Mouse (Mus musculus): ENCODE results near the gene Wdr45. TPM values are rescaled to one million over a fixed set of nuclear protein-coding genes. Genes with fewer than 3 reads are reported as not detected.

Wdr45 gene
- polyA plus RNA-seq, 1 experiment from 2014 or later: 25.8 TPM

- Histone ChIP-seq H3K27me3 (replicated peaks; ENCODE audit: control insufficient read depth, insufficient read depth, low read length) (no peaks in the 10 kb centered on the region), H3K9me3 (ENCODE audit: control insufficient read depth, low read length) (no peaks in the 10 kb centered on the region), H3K4me2 (ENCODE audit: low read depth, low read length) (peak within 1 kb of the TSS; percentile 52), H3K4me1 (ENCODE audit: control insufficient read depth, insufficient read depth, low read length) (0 out of 2 replicates have a peak, but pooled peaks cover 3% of the 10 kb centered on the region), H3K4me3 (ENCODE audit: low read length) (peak within 1 kb of the TSS; percentile 53), H3K36me3 (ENCODE audit: control insufficient read depth, insufficient read depth, low read length) (no peaks in the 10 kb centered on the region), H3K27ac (ENCODE audit: low read length) (peak within 1 kb of the TSS; percentile 77), H3K9ac (ENCODE audit: low read depth, low read length) (peak within 1 kb of the TSS; percentile 53)
- 12% methylated on average over 42 of the region's 42 CpGs for WGBS
- peak; percentile 95 for ATAC-seq
Observed at GRCm38 (mm10) chrX:7728215-7728921, 14.2 kb downstream of the Wdr45 start, which contains the start of gene Praf2. Praf2 (plus strand) TSS chrX:7728439.

- Histone ChIP-seq H3K27ac (ENCODE audit: low read length) (no peak overlapping the region), H3K36me3 (ENCODE audit: control insufficient read depth, insufficient read depth, low read length) (no peaks in the 10 kb centered on the region), H3K4me3 (ENCODE audit: low read length) (peak overlapping the region; percentile 53), H3K4me2 (ENCODE audit: low read depth, low read length) (peak overlapping the region; percentile 52), H3K9me3 (ENCODE audit: control insufficient read depth, low read length) (no peaks in the 10 kb centered on the region), H3K9ac (ENCODE audit: low read depth, low read length) (peak overlapping the region; percentile 48), H3K27me3 (replicated peaks; ENCODE audit: control insufficient read depth, insufficient read depth, low read length) (no peaks in the 10 kb centered on the region), H3K4me1 (ENCODE audit: control insufficient read depth, insufficient read depth, low read length) (0 out of 2 replicates have a peak, but pooled peaks cover 3% of the 10 kb centered on the region)
- peak; percentile 45 for ATAC-seq
- WGBS: 37% methylated on average over 4 of the region's 4 CpGs
Observed at GRCm38 (mm10) chrX:7728922-7729265, 14.8 kb downstream of the Wdr45 start.

- peak; percentile 54 for ATAC-seq
- no peak overlapping the region for H3K9ac ChIP-seq (ENCODE audit: low read depth, low read length)
- no peaks in the 10 kb centered on the region for H3K4me1 ChIP-seq (ENCODE audit: control insufficient read depth, insufficient read depth, low read length)
- H3K36me3 ChIP-seq (ENCODE audit: control insufficient read depth, insufficient read depth, low read length): no peaks in the 10 kb centered on the region
- H3K4me2 ChIP-seq (ENCODE audit: low read depth, low read length): no peak overlapping the region
- H3K27me3 ChIP-seq (replicated peaks; ENCODE audit: control insufficient read depth, insufficient read depth, low read length): no peaks in the 10 kb centered on the region
- H3K4me3 ChIP-seq (ENCODE audit: low read length): no peak overlapping the region
- H3K27ac ChIP-seq (ENCODE audit: low read length): no peak overlapping the region
- WGBS: 43% methylated on average over 23 of the region's 26 CpGs
- H3K9me3 ChIP-seq (ENCODE audit: control insufficient read depth, low read length): no peaks in the 10 kb centered on the region
Observed at GRCm38 (mm10) chrX:7733571-7734156, 19.5 kb downstream of the Wdr45 start.

GRCm38 (mm10) chrX:7739336-7740081, 25.4 kb downstream of the Wdr45 start:
- Histone ChIP-seq H3K27me3 (replicated peaks; ENCODE audit: control insufficient read depth, insufficient read depth, low read length) (no peaks in the 10 kb centered on the region), H3K4me3 (ENCODE audit: low read length) (no peak overlapping the region), H3K4me2 (ENCODE audit: low read depth, low read length) (0 out of 2 replicates have a peak overlapping the region, but pooled peaks have one; percentile 12), H3K9me3 (ENCODE audit: control insufficient read depth, low read length) (no peaks in the 10 kb centered on the region), H3K27ac (ENCODE audit: low read length) (peak overlapping the region; percentile 70), H3K9ac (ENCODE audit: low read depth, low read length) (peak overlapping the region; percentile 29; the same call in 1 of the 2 replicates), H3K36me3 (ENCODE audit: control insufficient read depth, insufficient read depth, low read length) (no peaks in the 10 kb centered on the region), H3K4me1 (ENCODE audit: control insufficient read depth, insufficient read depth, low read length) (no peaks in the 10 kb centered on the region)
- 53% methylated on average over 14 of the region's 14 CpGs for WGBS
- ATAC-seq: peak; percentile 82

GRCm38 (mm10) chrX:7740082-7740819, 26.1 kb downstream of the Wdr45 start:
- ATAC-seq: peak; percentile 78
- no peaks in the 10 kb centered on the region for H3K9me3 ChIP-seq (ENCODE audit: control insufficient read depth, low read length)
- H3K27me3 ChIP-seq (replicated peaks; ENCODE audit: control insufficient read depth, insufficient read depth, low read length): no peaks in the 10 kb centered on the region
- H3K9ac ChIP-seq (ENCODE audit: low read depth, low read length): no peak overlapping the region
- WGBS: 43% methylated on average over 10 of the region's 10 CpGs
- H3K4me1 ChIP-seq (ENCODE audit: control insufficient read depth, insufficient read depth, low read length): no peaks in the 10 kb centered on the region
- 0 out of 2 replicates have a peak overlapping the region, but pooled peaks have one; percentile 12 for H3K4me2 ChIP-seq (ENCODE audit: low read depth, low read length)
- peak overlapping the region; percentile 70 for H3K27ac ChIP-seq (ENCODE audit: low read length)
- peak overlapping the region; percentile 22; the same call in 1 of the 2 replicates for H3K4me3 ChIP-seq (ENCODE audit: low read length)
- H3K36me3 ChIP-seq (ENCODE audit: control insufficient read depth, insufficient read depth, low read length): no peaks in the 10 kb centered on the region

GRCm38 (mm10) chrX:7741103-7741502, 27.0 kb downstream of the Wdr45 start:
- Histone ChIP-seq H3K9me3 (ENCODE audit: control insufficient read depth, low read length) (no peaks in the 10 kb centered on the region), H3K4me3 (ENCODE audit: low read length) (peak overlapping the region; percentile 22; the same call in 1 of the 2 replicates), H3K4me2 (ENCODE audit: low read depth, low read length) (no peak overlapping the region), H3K36me3 (ENCODE audit: control insufficient read depth, insufficient read depth, low read length) (no peaks in the 10 kb centered on the region), H3K27ac (ENCODE audit: low read length) (peak overlapping the region; percentile 70; the same call in 1 of the 2 replicates), H3K27me3 (replicated peaks; ENCODE audit: control insufficient read depth, insufficient read depth, low read length) (no peaks in the 10 kb centered on the region), H3K9ac (ENCODE audit: low read depth, low read length) (no peak overlapping the region), H3K4me1 (ENCODE audit: control insufficient read depth, insufficient read depth, low read length) (no peaks in the 10 kb centered on the region)
- 58% methylated on average over 5 of the region's 5 CpGs for WGBS
- no peak for ATAC-seq

- no peaks in the 10 kb centered on the region for H3K36me3 ChIP-seq (ENCODE audit: control insufficient read depth, insufficient read depth, low read length)
- H3K4me1 ChIP-seq (ENCODE audit: control insufficient read depth, insufficient read depth, low read length): no peaks in the 10 kb centered on the region
- H3K4me3 ChIP-seq (ENCODE audit: low read length): no peak overlapping the region
- H3K27me3 ChIP-seq (replicated peaks; ENCODE audit: control insufficient read depth, insufficient read depth, low read length): no peaks in the 10 kb centered on the region
- H3K27ac ChIP-seq (ENCODE audit: low read length): no peak overlapping the region
- no peak overlapping the region for H3K9ac ChIP-seq (ENCODE audit: low read depth, low read length)
- H3K4me2 ChIP-seq (ENCODE audit: low read depth, low read length): no peak overlapping the region
- WGBS: 62% methylated on average over 5 of the region's 5 CpGs
- no peaks in the 10 kb centered on the region for H3K9me3 ChIP-seq (ENCODE audit: control insufficient read depth, low read length)
- ATAC-seq: no peak
Observed at GRCm38 (mm10) chrX:7743470-7743869, 29.3 kb downstream of the Wdr45 start.

- H3K9ac ChIP-seq (ENCODE audit: low read depth, low read length): no peak overlapping the region
- no peaks in the 10 kb centered on the region for H3K27me3 ChIP-seq (replicated peaks; ENCODE audit: control insufficient read depth, insufficient read depth, low read length)
- no peak overlapping the region for H3K4me2 ChIP-seq (ENCODE audit: low read depth, low read length)
- 52% methylated on average over 1 of the region's 1 CpGs for WGBS
- H3K9me3 ChIP-seq (ENCODE audit: control insufficient read depth, low read length): no peaks in the 10 kb centered on the region
- H3K36me3 ChIP-seq (ENCODE audit: control insufficient read depth, insufficient read depth, low read length): no peaks in the 10 kb centered on the region
- no peak overlapping the region for H3K4me3 ChIP-seq (ENCODE audit: low read length)
- H3K27ac ChIP-seq (ENCODE audit: low read length): no peak overlapping the region
- ATAC-seq: no peak
- peaks cover 1% of the 10 kb centered on the region; the same call in 1 of the 2 replicates for H3K4me1 ChIP-seq (ENCODE audit: control insufficient read depth, insufficient read depth, low read length)
Observed at GRCm38 (mm10) chrX:7744940-7745339, 30.8 kb downstream of the Wdr45 start.

All from intestine, embryonic 16.5 days (tissue).